Mouse (Mus musculus) MEL (cell line): ENCODE data around the gene Gnb5. TPM values are rescaled to one million over a fixed set of nuclear protein-coding genes. Genes with fewer than 3 reads are reported as not detected.

ENCODE experiments used
- DNase-seq: peaks from one replicate; pipeline ENCODE4 v3.0.0; 2011; ENCODE audit warnings: low read depth, low spot score
- H3K27ac ChIP-seq: 2 replicates; pipeline ENCODE4 v1.5.1; 2012; ENCODE audit warnings: low read depth, mild to moderate bottlenecking, control low read depth, low read length, moderate library complexity; ENCODE audit not compliant: control insufficient read depth
- H3K27me3 ChIP-seq, 2 experiments: fragments of 150-350 bp in 1 of 2; sonication (generic) in 1 of 2; 2 replicates each; pipeline ENCODE4 v1.6.1; 2012; ENCODE audit warnings: low read length in 2 of 2, mild to moderate bottlenecking in 2 of 2, improper control_type of control experiment in 1 of 2, moderate library complexity in 1 of 2; ENCODE audit not compliant: insufficient read depth in 2 of 2, control insufficient read depth in 1 of 2
- H3K36me3 ChIP-seq, 2 experiments: 2 replicates each; pipeline ENCODE4 v1.6.1; 2012 to 2014; ENCODE audit warnings: low read length in 2 of 2, improper control_type of control experiment in 1 of 2, inconsistent platforms in 1 of 2, mild to moderate bottlenecking in 1 of 2; ENCODE audit not compliant: insufficient read depth in 2 of 2, control insufficient read depth in 1 of 2
- H3K4me1 ChIP-seq, 2 experiments: fragments of 150-350 bp in 1 of 2; sonication (generic) in 1 of 2; 2 replicates each; pipeline ENCODE4 v1.6.1; 2012; ENCODE audit warnings: low read length in 2 of 2, improper control_type of control experiment in 1 of 2, mild to moderate bottlenecking in 1 of 2; ENCODE audit not compliant: insufficient read depth in 2 of 2, control insufficient read depth in 1 of 2
- H3K4me3 ChIP-seq, 2 experiments: fragments of 150-350 bp in 1 of 2; sonication (generic) in 1 of 2; 2 replicates each; pipeline ENCODE4 v1.5.1; 2012; ENCODE audit warnings: low read depth in 2 of 2, low read length in 2 of 2, mild to moderate bottlenecking in 2 of 2, moderate library complexity in 2 of 2, control low read depth in 1 of 2, improper control_type of control experiment in 1 of 2; ENCODE audit not compliant: control insufficient read depth in 1 of 2, insufficient read depth in 1 of 2
- H3K79me2 ChIP-seq: 2 replicates; pipeline ENCODE4 v1.6.1; 2012; ENCODE audit warnings: mild to moderate bottlenecking, low read length, moderate library complexity; ENCODE audit not compliant: control insufficient read depth, poor library complexity, insufficient read depth
- H3K9ac ChIP-seq: 2 replicates; pipeline ENCODE4 v1.6.1; 2012; ENCODE audit warnings: low read depth, mild to moderate bottlenecking, control low read depth, low read length, moderate library complexity; ENCODE audit not compliant: control insufficient read depth, poor library complexity, severe bottlenecking
- H3K9me3 ChIP-seq: fragments of 150-350 bp; sonication (generic); replicated peaks from 2 replicates; pipeline ENCODE4 v1.6.1; 2012; ENCODE audit warnings: mild to moderate bottlenecking, low read length, improper control_type of control experiment, moderate library complexity; ENCODE audit not compliant: insufficient read depth
- CHD1 ChIP-seq: IDR thresholded peaks from 2 replicates; pipeline ENCODE4 v1.6.1; 2012; ENCODE audit warnings: low read depth, mild to moderate bottlenecking, inconsistent platforms, low read length, improper control_type of control experiment
- EP300 ChIP-seq, 2 experiments: IDR thresholded peaks; 2 replicates each; pipeline ENCODE4 v1.6.1; 2011; ENCODE audit warnings: improper control_type of control experiment in 2 of 2, low read length in 2 of 2, low read depth in 1 of 2, mild to moderate bottlenecking in 1 of 2
- GABPA ChIP-seq: IDR thresholded peaks from 2 replicates; pipeline ENCODE4 v1.6.1; 2012; ENCODE audit warnings: low read depth, mild to moderate bottlenecking, inconsistent platforms, low read length, improper control_type of control experiment, moderate library complexity
- HCFC1 ChIP-seq: IDR thresholded peaks from 2 replicates; pipeline ENCODE4 v1.6.1; 2012; ENCODE audit warnings: low read depth, mild to moderate bottlenecking, inconsistent platforms, low read length, improper control_type of control experiment, moderate library complexity
- KAT2A ChIP-seq: conservative IDR thresholded peaks from 2 replicates; pipeline ENCODE4 v1.6.1; 2012; ENCODE audit warnings: low read depth, low read length, improper control_type of control experiment, inconsistent platforms
- MYB ChIP-seq: IDR thresholded peaks from 2 replicates; pipeline ENCODE4 v1.6.1; 2011; ENCODE audit warnings: mild to moderate bottlenecking, low read depth, low read length, improper control_type of control experiment
- MYC ChIP-seq: IDR thresholded peaks from 2 replicates; pipeline ENCODE4 v1.6.1; 2011; ENCODE audit warnings: low read depth, mild to moderate bottlenecking, low read length, improper control_type of control experiment, moderate library complexity
- POLR2A ChIP-seq, 2 experiments: IDR thresholded peaks; 2 replicates each; pipeline ENCODE4 v1.6.1; 2011 to 2012; ENCODE audit warnings: low read length in 2 of 2, mild to moderate bottlenecking in 2 of 2, control low read depth in 1 of 2, improper control_type of control experiment in 1 of 2, low read depth in 1 of 2, moderate library complexity in 1 of 2; ENCODE audit not compliant: control insufficient read depth in 1 of 2, insufficient read depth in 1 of 2, poor library complexity in 1 of 2
- POLR2AphosphoS5 ChIP-seq: IDR thresholded peaks from 2 replicates; pipeline ENCODE4 v1.6.1; 2012; ENCODE audit warnings: low read depth, borderline replicate concordance, mild to moderate bottlenecking, inconsistent platforms, low read length, moderate library complexity, mixed read lengths
- SIN3A ChIP-seq: IDR thresholded peaks from 2 replicates; pipeline ENCODE4 v1.6.1; 2012; ENCODE audit warnings: low read length, improper control_type of control experiment, inconsistent platforms
- TAL1 ChIP-seq: IDR thresholded peaks from 2 replicates; pipeline ENCODE4 v1.6.1; 2012; ENCODE audit warnings: mild to moderate bottlenecking, inconsistent platforms, low read length, moderate library complexity, mixed read lengths
- TCF12 ChIP-seq: IDR thresholded peaks from 2 replicates; pipeline ENCODE4 v1.6.1; 2014; ENCODE audit warnings: low read depth, mild to moderate bottlenecking, inconsistent platforms, low read length, improper control_type of control experiment, moderate library complexity
- UBTF ChIP-seq: IDR thresholded peaks from 2 replicates; pipeline ENCODE4 v1.6.1; 2012; ENCODE audit warnings: low read depth, mild to moderate bottlenecking, inconsistent platforms, low read length, improper control_type of control experiment, moderate library complexity, borderline replicate concordance; ENCODE audit not compliant: insufficient read depth
- USF1 ChIP-seq: IDR thresholded peaks from 2 replicates; pipeline ENCODE4 v1.6.1; 2014; ENCODE audit warnings: low read depth, mild to moderate bottlenecking, inconsistent platforms, low read length, improper control_type of control experiment, moderate library complexity
- ZC3H11A ChIP-seq: IDR thresholded peaks from 2 replicates; pipeline ENCODE4 v1.6.1; 2012; ENCODE audit warnings: low read depth, mild to moderate bottlenecking, inconsistent platforms, low read length, improper control_type of control experiment
- ZKSCAN1 ChIP-seq: IDR thresholded peaks from 2 replicates; pipeline ENCODE4 v1.6.1; 2012; ENCODE audit warnings: low read depth, mild to moderate bottlenecking, inconsistent platforms, low read length, improper control_type of control experiment, moderate library complexity
- ZMIZ1 ChIP-seq: IDR thresholded peaks from 2 replicates; pipeline ENCODE4 v1.6.1; 2012; ENCODE audit warnings: low read depth, mild to moderate bottlenecking, inconsistent platforms, low read length, improper control_type of control experiment, moderate library complexity
- ZNF384 ChIP-seq: IDR thresholded peaks from 2 replicates; pipeline ENCODE4 v1.6.1; 2012; ENCODE audit warnings: low read depth, mild to moderate bottlenecking, inconsistent platforms, low read length, improper control_type of control experiment
- polyA plus RNA-seq, 2 experiments: library from polyadenylated mRNA; stranded (reverse) in 1 of 2; unstranded in 1 of 2; fragments of >175 nt in 1 of 2; fragments of >200 nt in 1 of 2; gene quantifications; 2 replicates each; pipeline versions ENCODE4 v1.2.1 to v1.2.4; 2012; ENCODE audit warnings: low replicate concordance in 2 of 2, low read depth in 1 of 2; ENCODE audit not compliant: insufficient read length in 2 of 2, insufficient read depth in 1 of 2, missing spikeins in 1 of 2
- total RNA-seq: library from RNA; depleted of rRNA; stranded (reverse); fragments of 300-350 nt; gene quantifications from 2 replicates; pipeline ENCODE4 v1.2.3, GENCODE M21; 2012

Gene Gnb5
- total and polyA plus RNA-seq, 3 experiments, result 4.0 to 6.5 TPM; not detected in 1

GRCm38 (mm10) chr9:75376428-75376827 is 70.3 kb downstream of the Gnb5 start (continued):
- TF ChIP-seq TAL1, result no peak
- no peak for TF ChIP-seq ZKSCAN1
- no peak for TF ChIP-seq HCFC1
- no peak for TF ChIP-seq SIN3A
- TF ChIP-seq USF1, result no peak

- no peak for DNase-seq
- Histone ChIP-seq H3K9ac (no peak overlapping the region), H3K4me1 (no peaks in the 10 kb centered on the region), H3K27ac (no peak overlapping the region), H3K9me3 (no peaks in the 10 kb centered on the region), H3K4me3 (no peak overlapping the region), H3K27me3 (no peaks in the 10 kb centered on the region), H3K79me2 (no peaks in the 10 kb centered on the region), H3K36me3 (no peaks in the 10 kb centered on the region)
- TF ChIP-seq CHD1 (no peak), UBTF (no peak), EP300 (IDR thresholded peaks at IDR 0.05; ENCODE audit: low read depth in 1 of 2, low read length in 2 of 2) (no peak), ZMIZ1 (no peak)
Observed at GRCm38 (mm10) chr9:75378774-75379173, 72.7 kb downstream of the Gnb5 start.

- H3K9me3 ChIP-seq, result no peaks in the 10 kb centered on the region
- H3K4me1 ChIP-seq, result no peaks in the 10 kb centered on the region
- H3K9ac ChIP-seq, result no peak overlapping the region
- no peak for DNase-seq
- no peak overlapping the region for H3K27ac ChIP-seq
- TF ChIP-seq ZNF384 (no peak), ZC3H11A (no peak), MYC (no peak), POLR2A (IDR thresholded peaks at IDR 0.05; ENCODE audit: control insufficient read depth in 1 of 2, insufficient read depth in 1 of 2, low read depth in 1 of 2, low read length in 2 of 2, poor library complexity in 1 of 2) (no peak), SIN3A (no peak), KAT2A (no peak), TCF12 (no peak), GABPA (no peak), POLR2AphosphoS5 (no peak), MYB (no peak)
- H3K36me3 ChIP-seq, result peaks cover 0 to 6% of the 10 kb centered on the region in 2 experiments; a peak in 2 of 4 replicates
- no peak overlapping the region for H3K4me3 ChIP-seq
- H3K79me2 ChIP-seq, result no peaks in the 10 kb centered on the region
- H3K27me3 ChIP-seq, result no peaks in the 10 kb centered on the region
Observed at GRCm38 (mm10) chr9:75382825-75383224, 76.7 kb downstream of the Gnb5 start.
